Mouse (Mus musculus): ENCODE measurements around the gene Psmc3ip. TPM values are rescaled to one million over a fixed set of nuclear protein-coding genes. Genes with fewer than 3 reads are reported as not detected.

Gene Psmc3ip
- total and polyA plus RNA-seq, 2 experiments from 2014 or later, result 5.3 to 10.3 TPM

DNA sequence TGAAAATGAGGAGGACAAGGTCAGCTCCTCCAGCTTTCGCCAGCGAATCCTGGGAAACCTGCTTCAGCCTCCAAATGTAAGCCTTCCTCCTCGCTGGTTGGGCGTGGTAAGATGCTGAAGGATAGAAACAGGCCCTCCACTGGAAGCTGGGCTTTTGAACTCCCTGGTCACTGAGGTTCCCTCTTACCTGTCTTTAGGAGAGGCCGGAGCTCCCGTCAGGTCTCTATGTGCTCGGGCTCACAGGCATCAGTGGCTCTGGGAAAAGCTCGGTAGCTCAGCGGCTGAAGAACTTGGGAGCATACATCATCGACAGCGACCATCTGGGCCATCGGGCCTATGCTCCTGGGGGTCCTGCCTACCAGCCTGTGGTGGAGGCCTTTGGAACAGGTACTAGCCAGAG lies 10.4 kb downstream of the Psmc3ip start:
- no peak for ATAC-seq (ENCODE audit: low FRiP score)
- Histone ChIP-seq H3K4me1 (ENCODE audit: insufficient read depth, low read length) (peaks cover 20% of the 10 kb centered on the region), H3K27ac (ENCODE audit: low read depth, low read length) (no peak overlapping the region), H3K36me3 (ENCODE audit: insufficient read depth, low read length) (peaks cover 19% of the 10 kb centered on the region), H3K4me2 (ENCODE audit: low read depth, low read length, poor library complexity, severe bottlenecking) (no peak overlapping the region), H3K9ac (replicated peaks; ENCODE audit: low read length, poor library complexity, severe bottlenecking) (no peak overlapping the region), H3K27me3 (ENCODE audit: insufficient read depth, low read length) (peaks cover 7% of the 10 kb centered on the region; the same call in 1 of the 2 replicates), H3K9me3 (ENCODE audit: low read length) (no peaks in the 10 kb centered on the region), H3K4me3 (ENCODE audit: low read depth, low read length) (no peak overlapping the region)
- TF ChIP-seq CTCF (IDR thresholded peaks at IDR 0.05), result no peak
- DNase-seq (ENCODE audit: low spot score), result no peak
- WGBS, result 96% methylated on average over 12 of the region's 12 CpGs

DNA sequence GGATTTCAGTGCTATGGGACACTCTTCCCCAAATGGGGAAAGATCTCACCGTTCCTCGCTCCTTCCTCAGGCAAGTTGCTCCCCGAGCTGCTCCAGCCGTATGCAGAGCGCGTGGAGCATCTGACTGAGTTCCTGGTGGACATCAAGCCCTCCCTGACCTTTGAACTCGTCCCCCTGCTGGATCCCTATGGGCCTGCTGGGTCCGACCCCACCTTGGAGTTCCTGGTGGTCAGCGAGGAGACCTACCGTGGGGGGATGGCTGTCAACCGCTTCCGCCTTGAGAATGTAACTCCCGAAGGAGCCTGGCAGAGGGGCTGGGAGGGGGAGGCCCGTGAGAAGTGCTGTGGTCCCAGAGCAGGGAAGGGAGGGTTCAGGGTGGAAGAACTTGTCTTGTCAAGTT lies 11.0 kb downstream of the Psmc3ip start:
- H3K4me1 ChIP-seq (ENCODE audit: insufficient read depth, low read length), result peaks cover 20% of the 10 kb centered on the region
- H3K9me3 ChIP-seq (ENCODE audit: low read length), result no peaks in the 10 kb centered on the region
- TF ChIP-seq CTCF (IDR thresholded peaks at IDR 0.05), result no peak
- no peak overlapping the region for H3K4me2 ChIP-seq (ENCODE audit: low read depth, low read length, poor library complexity, severe bottlenecking)
- H3K4me3 ChIP-seq (ENCODE audit: low read depth, low read length), result no peak overlapping the region
- H3K27ac ChIP-seq (ENCODE audit: low read depth, low read length), result no peak overlapping the region
- DNase-seq (ENCODE audit: low spot score) (no peak), ATAC-seq (ENCODE audit: low FRiP score) (no peak)
- peaks cover 13% of the 10 kb centered on the region for H3K36me3 ChIP-seq (ENCODE audit: insufficient read depth, low read length)
- no peak overlapping the region for H3K9ac ChIP-seq (replicated peaks; ENCODE audit: low read length, poor library complexity, severe bottlenecking)
- H3K27me3 ChIP-seq (ENCODE audit: insufficient read depth, low read length), result peaks cover 12% of the 10 kb centered on the region
- WGBS, result 83% methylated on average over 14 of the region's 14 CpGs

- peak overlapping the region; percentile 88 for H3K9ac ChIP-seq (replicated peaks; ENCODE audit: low read length, poor library complexity, severe bottlenecking)
- H3K36me3 ChIP-seq (ENCODE audit: insufficient read depth, low read length), result peaks cover 6% of the 10 kb centered on the region; the same call in 1 of the 2 replicates
- DNase-seq (ENCODE audit: low spot score) (no peak), ATAC-seq (ENCODE audit: low FRiP score) (peak; percentile 13; the same call in 1 of the 2 replicates)
- 34% methylated on average over 19 of the region's 19 CpGs for WGBS
- H3K4me2 ChIP-seq (ENCODE audit: low read depth, low read length, poor library complexity, severe bottlenecking), result peak overlapping the region; percentile 99
- peaks cover 22% of the 10 kb centered on the region for H3K27me3 ChIP-seq (ENCODE audit: insufficient read depth, low read length)
- peaks cover 18% of the 10 kb centered on the region for H3K4me1 ChIP-seq (ENCODE audit: insufficient read depth, low read length)
- peak overlapping the region; percentile 80 for H3K27ac ChIP-seq (ENCODE audit: low read depth, low read length)
- TF ChIP-seq CTCF (IDR thresholded peaks at IDR 0.05), result no peak
- H3K4me3 ChIP-seq (ENCODE audit: low read depth, low read length), result peak overlapping the region; percentile 66
- H3K9me3 ChIP-seq (ENCODE audit: low read length), result no peaks in the 10 kb centered on the region
Observed at GRCm38 (mm10) chr11:101083083-101083697, 12.0 kb downstream of the Psmc3ip start.

DNA sequence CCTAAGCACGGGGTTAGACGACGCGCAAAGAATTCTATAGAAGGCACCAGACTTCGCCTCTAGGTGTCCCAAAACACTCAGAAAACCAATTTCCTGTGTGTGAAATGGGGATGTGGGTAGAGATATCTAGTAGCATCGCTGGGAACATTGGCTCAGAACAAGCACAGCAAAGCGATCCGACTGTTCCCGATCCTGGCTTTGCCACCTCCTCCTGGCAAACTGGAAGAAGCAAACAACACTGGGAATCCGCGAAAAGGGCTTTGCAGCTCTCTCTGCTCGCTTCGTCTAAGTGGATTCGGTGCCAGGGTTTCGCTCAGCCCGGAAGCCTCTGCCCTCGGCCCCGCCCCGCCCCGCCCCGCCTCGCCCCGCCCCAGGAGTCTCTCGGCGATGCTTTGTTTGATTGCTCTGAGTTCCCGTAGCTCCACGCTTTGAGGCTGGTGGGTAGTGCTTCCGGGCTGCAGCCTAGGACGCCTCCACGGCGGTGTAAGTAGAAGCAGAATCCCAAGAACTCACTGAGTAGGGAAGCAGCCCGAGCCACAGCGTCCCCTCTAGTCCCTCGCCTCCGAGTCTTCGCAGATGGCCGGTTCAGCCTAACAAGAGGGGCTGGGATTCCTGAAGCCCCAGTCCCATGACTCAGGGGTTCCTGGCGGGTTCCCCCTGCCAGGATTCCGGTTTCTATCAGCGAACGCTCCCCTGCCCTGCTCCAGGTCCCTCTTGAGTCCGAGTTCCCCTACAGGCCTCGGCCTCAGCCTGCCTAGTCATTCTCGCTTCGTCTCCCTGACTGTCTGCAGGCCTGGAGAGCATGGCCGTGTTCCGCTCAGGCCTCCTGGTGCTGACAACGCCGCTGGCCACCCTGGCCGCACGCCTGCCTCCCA lies 12.8 kb downstream of the Psmc3ip start, which contains the start of gene Coasy:
Gene Coasy, plus strand, starts transcription at position 358 of the 875 bp plus-strand sequence.
- peaks cover 8% of the 10 kb centered on the region; the same call in 1 of the 2 replicates for H3K36me3 ChIP-seq (ENCODE audit: insufficient read depth, low read length)
- H3K9me3 ChIP-seq (ENCODE audit: low read length), result no peaks in the 10 kb centered on the region
- DNase-seq (ENCODE audit: low spot score), result peak; percentile 96
- peak within 1 kb of the TSS; percentile 99 for H3K4me2 ChIP-seq (ENCODE audit: low read depth, low read length, poor library complexity, severe bottlenecking)
- ATAC-seq (ENCODE audit: low FRiP score), result peak; percentile 88
- TF ChIP-seq CTCF (IDR thresholded peaks at IDR 0.05), result peak; percentile 75
- peak within 1 kb of the TSS; percentile 80 for H3K27ac ChIP-seq (ENCODE audit: low read depth, low read length)
- peak within 1 kb of the TSS; percentile 88 for H3K9ac ChIP-seq (replicated peaks; ENCODE audit: low read length, poor library complexity, severe bottlenecking)
- peak within 1 kb of the TSS; percentile 66 for H3K4me3 ChIP-seq (ENCODE audit: low read depth, low read length)
- peaks cover 12% of the 10 kb centered on the region; the same call in 1 of the 2 replicates for H3K4me1 ChIP-seq (ENCODE audit: insufficient read depth, low read length)
- H3K27me3 ChIP-seq (ENCODE audit: insufficient read depth, low read length), result peaks cover 29% of the 10 kb centered on the region
- under 1% methylated on average over 46 of the region's 51 CpGs for WGBS

GRCm38 (mm10) chr11:101081659-101082058 lies 13.6 kb downstream of the Psmc3ip start:
- WGBS, result 4% methylated on average over 10 of the region's 10 CpGs
- Histone ChIP-seq H3K4me2 (ENCODE audit: low read depth, low read length, poor library complexity, severe bottlenecking) (peak overlapping the region; percentile 99), H3K4me1 (ENCODE audit: insufficient read depth, low read length) (peaks cover 12% of the 10 kb centered on the region; the same call in 1 of the 2 replicates), H3K4me3 (ENCODE audit: low read depth, low read length) (peak overlapping the region; percentile 66), H3K27ac (ENCODE audit: low read depth, low read length) (peak overlapping the region; percentile 80; the same call in 1 of the 2 replicates), H3K9me3 (ENCODE audit: low read length) (no peaks in the 10 kb centered on the region), H3K27me3 (ENCODE audit: insufficient read depth, low read length) (peaks cover 29% of the 10 kb centered on the region), H3K36me3 (ENCODE audit: insufficient read depth, low read length) (peaks cover 8% of the 10 kb centered on the region; the same call in 1 of the 2 replicates), H3K9ac (replicated peaks; ENCODE audit: low read length, poor library complexity, severe bottlenecking) (no peak overlapping the region)
- ATAC-seq (ENCODE audit: low FRiP score) (no peak), DNase-seq (ENCODE audit: low spot score) (no peak)
- TF ChIP-seq CTCF (IDR thresholded peaks at IDR 0.05), result no peak

All from midbrain, postnatal 0 days (tissue).